Mouse (Mus musculus): ENCODE measurements at regions not wholly inside any gene's neighbourhood (a gene's known extent, or its start where the extent isn't known, plus 50 kb on each side); places are given as distances from the start of the nearest gene placed in this dataset.

GRCm38 (mm10) chr16:28982901-28983300 is 53.4 kb upstream of the Mb21d2 start:
- no peak for TF ChIP-seq CTCF (conservative IDR thresholded peaks at IDR 0.05; ENCODE audit: low read length)

More at GRCm38 (mm10) chr16:28982901-28983300, 53.4 kb upstream of the Mb21d2 start:
- no peaks in the 10 kb centered on the region for H3K36me3 ChIP-seq (ENCODE audit: insufficient read depth, low read length)
- peaks cover 6% of the 10 kb centered on the region; the same call in 1 of the 2 replicates for H3K9me3 ChIP-seq (ENCODE audit: low read length)
- H3K27me3 ChIP-seq (ENCODE audit: insufficient read depth, low read length), result no peaks in the 10 kb centered on the region
- H3K4me3 ChIP-seq (replicated peaks; ENCODE audit: low read length), result no peak overlapping the region
- H3K4me1 ChIP-seq (replicated peaks; ENCODE audit: low read depth, low read length), result no peaks in the 10 kb centered on the region

Measured in E14TG2a.4 (cell line).